Mouse (Mus musculus) retina, postnatal 1 day (tissue): Measurements from ENCODE around the gene Tgfa.
A peak's percentile ranks its signal among the peaks of the same experiment; 100 is the strongest.

Experiments
- DNase-seq: peaks from one replicate; pipeline ENCODE4 v3.0.0-alpha.2; 2012

The Tgfa gene

DNA sequence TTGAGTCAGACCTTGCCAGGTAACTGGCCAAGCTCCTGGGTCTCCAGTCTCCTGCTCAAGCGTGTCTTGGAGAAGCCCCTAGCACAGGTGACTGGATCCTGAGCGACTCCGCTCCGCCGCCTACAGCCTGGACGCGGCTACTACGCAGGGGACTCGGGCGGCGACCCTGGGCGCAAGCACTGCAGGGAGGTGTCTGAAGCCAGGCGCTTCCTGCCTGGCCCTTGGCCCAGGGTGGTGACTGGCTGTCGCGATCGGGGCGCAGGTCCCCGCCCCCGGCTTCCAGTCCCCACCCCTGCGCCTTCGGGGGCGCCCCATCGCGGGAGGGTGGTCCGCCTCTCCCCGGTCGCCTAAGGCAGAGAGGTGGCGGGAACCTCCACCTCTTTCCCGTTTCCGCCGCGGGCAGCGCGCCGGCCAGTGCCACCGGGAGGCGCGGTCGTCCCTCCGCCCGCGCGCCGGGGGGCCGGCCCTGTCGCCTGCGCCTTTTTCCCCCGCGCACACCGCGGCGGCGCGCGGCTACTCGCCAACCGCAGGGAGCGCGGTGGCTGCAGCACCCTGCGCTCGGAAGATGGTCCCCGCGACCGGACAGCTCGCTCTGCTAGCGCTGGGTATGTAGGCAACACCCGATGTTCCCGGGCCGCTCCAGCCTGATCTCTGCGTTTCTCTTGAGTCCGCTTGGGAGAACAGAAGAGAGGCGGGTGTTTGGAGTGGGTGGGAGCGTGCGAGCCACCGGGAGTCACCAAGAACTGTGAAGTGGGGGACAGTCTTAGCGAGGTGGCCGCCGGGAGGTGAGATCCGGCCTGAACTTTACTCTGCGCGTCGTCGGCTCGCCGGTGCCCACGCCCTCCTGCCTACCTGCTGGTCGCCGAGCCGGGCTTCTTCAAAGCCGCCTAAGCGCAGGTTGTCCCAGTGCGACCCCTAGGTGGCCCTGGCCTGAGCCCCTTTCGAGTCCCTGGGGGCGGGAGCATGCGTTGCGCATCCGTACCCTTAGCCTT, at the start of gene Tgfa:
Tgfa (plus strand) TSS at position 283 of the 992 bp plus-strand sequence.
- DNase-seq: peak; percentile 67

DNA sequence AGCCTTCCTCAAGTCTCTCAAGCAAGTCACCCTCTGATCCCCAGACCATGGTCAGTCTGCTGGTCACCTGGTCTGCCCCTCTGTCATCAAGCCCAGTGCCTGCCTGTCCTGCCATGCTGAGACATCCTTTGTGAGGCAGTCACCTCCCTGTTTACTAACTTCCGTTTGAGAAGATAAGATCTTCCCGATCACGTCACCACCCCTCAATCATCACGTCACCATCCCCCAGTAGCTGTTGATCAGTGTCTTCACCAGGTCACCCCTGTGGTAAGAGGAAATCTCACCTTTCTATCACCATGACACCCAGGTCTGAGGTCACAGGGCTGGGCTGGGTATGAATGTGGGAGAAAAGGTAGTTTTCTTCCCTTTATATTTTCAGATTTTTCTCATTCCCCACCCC, 46.5 kb upstream of the Tgfa start:
- no peak for DNase-seq

- DNase-seq: no peak
Measured at GRCm38 (mm10) chr6:86149001-86149400, 46.0 kb upstream of the Tgfa start.

- no peak for DNase-seq
Measured at GRCm38 (mm10) chr6:86152676-86153075, 42.3 kb upstream of the Tgfa start.

DNA sequence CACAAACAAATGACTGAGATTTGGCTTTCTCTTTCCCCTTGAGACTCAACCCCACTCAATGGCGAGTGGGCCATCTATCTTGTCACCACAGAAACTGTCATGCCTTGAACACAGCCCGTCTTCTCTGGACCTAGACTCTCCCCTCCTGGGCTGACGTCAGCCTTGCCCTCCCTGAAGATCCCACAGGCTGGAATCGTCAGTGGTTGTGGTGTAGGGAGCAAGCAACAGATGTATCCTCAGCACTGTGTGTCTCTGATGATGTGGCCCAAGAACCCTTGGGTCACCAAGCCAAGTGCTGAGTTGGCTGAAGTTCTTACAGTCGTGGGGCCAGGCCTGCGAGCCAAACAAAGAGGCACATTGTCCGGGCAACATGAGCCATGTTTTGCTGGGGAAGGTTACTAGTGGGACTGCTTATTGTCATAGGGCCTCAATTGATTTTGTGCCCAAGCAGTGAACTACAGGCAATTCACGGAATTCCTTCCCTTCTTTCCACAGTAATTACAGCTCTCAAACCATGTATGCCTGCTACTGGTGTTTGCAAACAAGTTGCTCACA, 41.5 kb upstream of the Tgfa start:
- DNase-seq: no peak

- no peak for DNase-seq
Measured at GRCm38 (mm10) chr6:86154006-86154405, 41.0 kb upstream of the Tgfa start.

DNA sequence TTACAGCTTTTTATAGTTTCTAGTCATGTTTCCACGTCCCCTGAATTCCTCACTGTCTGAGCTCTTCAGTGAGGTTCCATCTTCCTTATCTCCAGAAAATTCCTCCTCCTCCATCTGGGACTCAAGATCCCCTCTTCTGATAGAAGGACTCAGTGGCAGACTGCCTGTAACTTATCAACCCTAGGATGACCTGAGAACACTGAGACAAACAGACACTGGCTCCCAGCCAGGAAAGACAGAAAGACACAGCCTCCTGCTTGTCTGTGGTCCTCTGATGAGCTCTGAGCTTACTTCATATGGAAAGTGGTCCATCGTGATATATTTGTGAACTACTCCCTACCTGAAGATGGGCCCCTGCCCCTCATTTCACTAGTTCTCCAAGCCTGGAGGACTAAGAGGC, 40.5 kb upstream of the Tgfa start:
- DNase-seq: no peak

DNA sequence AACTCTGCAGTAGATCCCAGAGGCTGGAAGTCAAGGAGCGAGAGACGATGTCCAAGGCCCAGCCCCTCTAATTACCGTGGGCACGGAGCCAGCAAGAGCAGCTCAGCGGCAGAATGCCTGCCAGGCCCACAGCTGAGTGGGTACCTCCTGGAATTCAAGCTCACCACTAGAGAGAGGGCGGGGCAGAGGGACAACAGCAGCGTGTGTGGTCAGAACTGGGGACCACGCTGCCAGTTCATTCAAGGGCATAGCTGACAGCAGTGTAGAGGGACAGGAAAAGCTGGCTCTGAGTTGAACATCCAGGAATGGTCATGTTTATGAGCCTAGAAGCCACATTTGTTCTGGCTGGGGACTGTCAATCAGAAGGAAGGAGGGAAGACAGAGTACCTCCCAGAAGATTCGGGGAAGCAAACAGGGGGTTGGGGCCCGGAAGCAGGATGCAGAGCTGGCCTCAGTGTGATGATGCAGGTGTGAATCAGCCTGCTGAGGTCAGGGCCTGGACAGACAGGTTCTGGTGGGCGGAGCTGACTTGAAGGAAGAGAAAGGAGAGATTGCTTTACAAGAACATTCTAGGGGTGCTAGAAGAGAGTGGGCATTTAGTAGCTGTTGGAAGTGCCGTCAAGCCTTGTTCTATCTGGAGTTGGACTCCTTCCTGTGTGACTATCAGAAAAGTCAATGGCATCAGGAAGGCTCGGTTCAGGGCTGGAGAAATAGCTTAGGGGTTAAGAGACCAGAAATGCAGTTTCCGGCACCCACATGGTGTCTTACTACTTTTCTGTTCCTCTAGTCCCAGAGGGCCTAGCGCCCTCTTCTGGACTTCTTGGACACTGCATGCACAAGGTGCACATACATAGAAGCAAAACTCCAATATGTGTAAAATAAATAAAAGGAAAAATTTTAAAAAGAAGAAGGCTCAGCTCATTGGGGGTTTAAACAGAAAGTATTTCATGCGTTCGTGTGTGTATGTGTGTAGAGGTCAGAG, 37.5 kb upstream of the Tgfa start:
- peak; percentile 83 for DNase-seq

DNA sequence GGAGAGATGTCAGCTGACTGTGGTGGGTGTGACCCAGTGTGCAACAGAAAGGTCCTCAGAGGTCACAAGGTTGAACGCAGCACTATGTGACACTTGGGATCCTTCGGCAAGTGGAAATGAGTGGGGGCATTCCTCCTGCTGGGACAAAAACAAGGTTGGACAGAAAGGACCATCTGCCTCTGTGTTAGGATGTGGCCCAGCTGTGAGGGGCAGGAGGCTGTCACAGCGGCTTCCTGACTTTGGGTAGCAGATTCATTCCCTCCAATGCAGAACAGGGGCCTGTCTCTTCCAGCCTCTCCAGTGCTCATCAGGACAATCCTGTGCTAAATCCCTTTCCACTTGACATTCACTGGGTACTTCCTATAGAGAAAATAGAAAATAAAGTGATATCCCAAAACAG, 34.1 kb upstream of the Tgfa start:
- no peak for DNase-seq

- no peak for DNase-seq
Measured at GRCm38 (mm10) chr6:86161586-86161985, 33.4 kb upstream of the Tgfa start.

DNA sequence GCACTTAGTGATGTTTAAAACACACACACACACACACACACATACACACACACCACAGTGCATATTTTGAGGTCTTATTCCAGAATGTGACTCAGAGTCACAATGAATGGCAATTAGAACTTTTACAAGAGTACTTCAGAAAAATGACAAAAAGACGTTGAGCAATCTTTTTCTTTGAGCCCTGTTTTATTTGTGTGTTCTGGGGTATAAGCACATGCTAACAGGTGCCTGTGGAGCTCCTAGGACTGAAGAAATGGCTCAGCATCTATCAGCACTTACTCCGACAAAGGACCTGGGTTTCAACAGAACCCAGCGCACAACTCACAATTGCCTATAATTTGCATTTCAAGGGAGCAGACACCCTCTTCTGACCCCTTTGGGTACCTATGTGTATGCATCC, 31.0 kb upstream of the Tgfa start:
- DNase-seq: no peak

GRCm38 (mm10) chr6:86166426-86166825, 28.6 kb upstream of the Tgfa start:
- no peak for DNase-seq

- no peak for DNase-seq
Measured at GRCm38 (mm10) chr6:86167851-86168250, 27.2 kb upstream of the Tgfa start.

DNA sequence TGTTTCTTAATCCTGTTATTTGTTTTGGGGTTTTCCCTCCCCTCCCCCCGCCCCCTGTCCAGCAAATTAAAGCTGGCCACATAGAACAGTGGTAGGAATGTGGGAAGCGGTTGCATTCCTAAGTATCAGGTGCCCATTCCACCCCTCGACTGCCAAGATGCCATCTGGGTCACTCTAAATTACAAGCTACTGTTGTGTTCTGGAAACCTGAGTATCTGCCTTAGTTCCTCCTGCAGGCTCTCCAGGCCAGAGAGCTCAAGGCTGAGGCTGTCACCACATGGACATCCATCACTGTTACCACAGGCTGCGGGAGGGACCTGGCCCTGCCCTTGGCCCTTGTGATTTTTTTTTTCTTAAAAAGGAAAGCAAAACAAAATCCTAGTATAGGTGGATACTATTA, 25.9 kb upstream of the Tgfa start:
- DNase-seq: no peak

- no peak for DNase-seq
Measured at GRCm38 (mm10) chr6:86176236-86176635, 18.8 kb upstream of the Tgfa start.

DNA sequence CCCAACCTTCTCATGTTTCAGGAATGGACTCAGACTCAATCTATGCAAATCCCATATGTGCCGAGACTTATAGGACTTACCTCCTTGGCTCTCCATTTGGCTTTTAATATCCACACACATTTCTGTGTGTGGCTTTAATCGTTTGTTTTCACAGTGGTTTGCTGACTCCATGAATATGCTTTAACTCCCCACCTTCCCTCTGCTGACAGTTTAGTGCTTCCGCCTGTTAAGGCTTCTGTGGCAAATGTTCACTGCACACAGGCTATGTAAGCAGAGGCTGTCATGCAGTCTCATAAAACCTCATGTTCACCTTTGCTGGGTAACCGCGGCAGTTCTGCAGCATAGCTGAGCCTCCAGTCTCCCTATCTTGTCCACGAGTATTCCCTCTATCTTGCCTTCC, 18.3 kb upstream of the Tgfa start:
- no peak for DNase-seq

DNA sequence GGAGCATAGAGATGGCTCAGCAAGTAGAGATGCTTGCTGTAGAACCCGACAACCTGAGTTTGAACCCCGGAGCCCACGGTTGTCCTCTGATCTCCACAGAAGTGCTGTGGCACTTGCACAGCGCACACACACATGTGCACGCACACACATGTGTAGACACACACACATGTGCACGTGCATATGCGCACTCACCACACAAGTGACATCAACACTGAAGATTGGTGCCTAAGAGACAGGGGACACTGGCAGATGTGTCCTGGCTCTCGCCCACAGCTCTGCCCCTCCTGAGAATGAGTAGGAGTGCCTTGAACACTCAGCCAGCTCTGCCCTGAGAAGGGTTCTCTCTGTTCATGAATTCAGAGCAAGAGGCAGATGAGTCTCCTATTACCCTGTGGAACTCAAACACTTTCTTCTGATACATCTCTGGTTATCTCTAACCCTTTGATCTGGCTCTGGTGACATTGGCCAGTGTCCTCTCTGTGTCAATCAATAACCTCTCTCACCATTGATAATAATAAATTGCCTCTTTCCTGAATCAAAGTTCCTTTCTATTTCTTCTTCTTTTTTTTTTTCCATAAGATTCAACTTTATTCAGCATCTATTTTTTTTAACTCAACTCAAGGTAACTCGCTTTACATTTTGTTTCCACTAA, 17.6 kb upstream of the Tgfa start:
- no peak for DNase-seq

- DNase-seq: no peak
Measured at GRCm38 (mm10) chr6:86180617-86181016, 14.4 kb upstream of the Tgfa start.

- no peak for DNase-seq
Measured at GRCm38 (mm10) chr6:86182016-86182415, 13.0 kb upstream of the Tgfa start.

GRCm38 (mm10) chr6:86182626-86183025, 12.4 kb upstream of the Tgfa start:
- DNase-seq: no peak

DNA sequence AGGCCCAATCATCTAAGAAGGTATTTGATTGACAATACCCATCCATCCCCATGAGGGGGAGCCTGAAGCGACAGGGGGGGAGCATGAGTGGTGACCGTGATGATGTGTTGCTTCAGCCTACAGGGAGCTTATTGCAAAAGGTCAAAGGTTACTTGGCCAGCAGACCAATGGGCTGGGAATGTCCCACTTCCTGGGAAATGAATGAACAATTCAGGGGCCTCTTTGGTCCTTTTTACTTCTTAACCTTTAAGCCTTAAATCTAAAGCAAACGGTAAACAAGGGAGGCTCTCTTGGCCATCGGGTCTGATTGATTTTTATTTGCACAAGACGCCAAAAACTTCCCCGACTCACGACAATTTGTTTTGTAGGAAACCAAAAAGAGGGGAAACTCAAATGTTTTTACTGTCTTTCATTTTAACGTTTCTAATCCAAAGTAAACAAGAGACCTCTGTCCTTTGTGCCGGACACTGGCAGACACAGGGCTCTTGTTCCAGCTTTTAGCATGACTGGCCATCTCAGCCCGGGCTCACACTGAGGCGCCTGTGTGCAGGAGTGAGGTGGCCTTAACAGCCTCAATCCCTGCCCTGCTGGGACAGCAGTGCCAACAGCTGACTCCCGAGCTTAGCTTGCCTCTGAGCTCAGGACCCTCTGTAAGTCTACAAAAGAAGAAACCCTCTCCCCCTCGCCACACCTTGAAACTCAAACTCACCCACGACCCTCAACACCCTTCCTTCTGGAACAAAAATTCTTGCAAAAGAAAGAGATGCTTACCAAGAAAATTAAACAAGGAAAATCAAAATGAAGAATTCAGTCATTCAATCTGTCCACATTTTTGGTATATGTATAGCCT, 8.7 kb upstream of the Tgfa start:
- no peak for DNase-seq
